Mouse (Mus musculus) B cell, adult 2 months (primary cell): ENCODE results near the gene Fas.

Source experiments
- DNase-seq, 2 experiments: peaks; one replicate each; pipeline ENCODE4 v3.0.0; 2022

Fas gene

DNA sequence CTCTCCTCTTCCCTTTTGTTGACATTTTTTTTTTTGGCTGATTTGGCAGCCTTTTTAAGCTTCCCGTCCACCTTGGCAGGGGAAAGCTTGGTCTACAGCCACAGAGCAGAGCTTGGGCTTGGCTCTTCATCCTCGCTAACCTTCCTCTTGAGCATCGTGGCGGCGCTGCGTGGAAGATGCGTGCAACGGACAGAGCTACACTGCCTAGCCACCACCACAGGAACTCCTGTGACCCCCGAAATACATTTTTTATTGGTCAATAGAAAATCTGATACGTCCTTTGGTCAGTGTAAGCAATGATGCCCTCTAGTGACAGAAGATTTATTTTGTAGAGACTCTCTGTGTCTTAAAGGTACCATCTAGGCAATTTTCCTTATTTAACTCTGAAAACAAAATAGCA lies 6.1 kb upstream of the Fas start:
- DNase-seq: no peak

DNA sequence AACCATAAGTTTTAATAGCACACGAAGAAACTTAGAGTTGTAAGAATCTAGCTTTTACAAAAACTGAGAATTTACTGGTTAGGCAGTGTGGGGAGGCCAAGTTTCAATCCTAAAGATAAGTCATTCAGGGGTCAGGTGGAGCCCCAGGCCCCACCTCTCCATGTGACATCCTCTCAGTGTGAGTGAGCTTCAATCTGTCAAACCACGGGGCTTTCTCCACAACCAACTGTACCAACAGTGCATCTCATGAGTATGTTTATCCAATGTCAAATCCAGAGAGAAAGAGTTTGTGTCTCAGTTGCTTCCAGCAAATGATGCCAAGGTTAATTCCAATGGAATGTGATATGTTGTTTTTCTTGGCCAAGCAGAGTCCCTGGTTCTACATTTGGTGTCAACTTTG lies 5.6 kb upstream of the Fas start:
- no peak for DNase-seq

DNA sequence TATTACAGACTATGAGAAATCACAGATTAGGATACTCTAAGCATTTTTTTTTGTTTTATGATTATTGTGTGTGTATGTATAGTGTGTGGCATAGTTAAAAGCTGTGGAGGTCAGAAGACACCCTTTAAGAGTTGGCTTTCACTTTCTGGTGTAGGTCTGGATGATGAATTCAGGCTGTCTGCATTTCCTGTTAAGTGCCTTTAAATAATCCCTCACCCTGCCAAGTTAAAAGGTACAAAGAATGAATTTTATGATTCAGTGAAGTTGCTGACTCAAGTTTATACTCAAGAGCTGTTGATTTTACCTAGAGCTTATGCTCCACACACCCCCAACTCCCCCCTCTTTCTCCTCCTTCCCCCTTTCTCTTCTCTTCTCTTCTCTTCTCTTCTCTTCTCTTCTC lies 3.2 kb upstream of the Fas start:
- DNase-seq: no peak

DNA sequence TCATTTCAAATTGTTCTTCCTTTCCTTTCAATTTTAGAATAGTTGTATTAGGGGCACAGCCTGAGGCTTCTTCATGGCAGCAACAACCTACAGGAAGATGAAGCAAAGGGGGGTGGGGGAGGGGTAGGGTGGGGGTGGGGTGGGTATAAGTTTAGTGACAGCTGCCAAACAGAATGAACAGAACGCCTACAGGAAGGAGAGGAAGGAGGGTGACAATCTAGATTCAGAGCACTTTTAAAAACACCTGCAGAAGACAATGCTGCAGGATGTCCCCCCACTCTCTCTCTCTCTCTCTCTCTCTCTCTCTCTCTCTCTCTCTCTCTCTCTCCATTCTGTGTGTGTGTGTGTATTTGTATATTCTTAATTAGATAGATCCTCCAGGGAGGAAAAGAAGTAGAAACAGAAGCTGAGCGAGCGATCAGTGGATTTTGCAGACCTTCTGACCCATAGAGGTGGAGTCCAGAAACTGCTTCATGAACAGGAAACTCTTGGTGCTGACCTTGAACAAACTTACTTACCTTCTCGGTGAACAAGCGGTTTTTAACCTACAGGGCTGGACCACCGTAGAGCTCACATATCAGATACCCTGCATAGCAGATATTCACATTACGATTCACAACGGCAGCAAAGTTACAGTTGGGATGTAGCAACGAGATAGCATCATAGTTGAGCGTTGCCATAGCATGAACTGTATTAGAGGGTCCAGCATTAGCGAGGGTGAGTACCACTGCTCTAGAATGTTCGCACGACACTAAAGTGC lies 2.6 kb upstream of the Fas start:
- DNase-seq: peak; percentile 20 to 26

DNA sequence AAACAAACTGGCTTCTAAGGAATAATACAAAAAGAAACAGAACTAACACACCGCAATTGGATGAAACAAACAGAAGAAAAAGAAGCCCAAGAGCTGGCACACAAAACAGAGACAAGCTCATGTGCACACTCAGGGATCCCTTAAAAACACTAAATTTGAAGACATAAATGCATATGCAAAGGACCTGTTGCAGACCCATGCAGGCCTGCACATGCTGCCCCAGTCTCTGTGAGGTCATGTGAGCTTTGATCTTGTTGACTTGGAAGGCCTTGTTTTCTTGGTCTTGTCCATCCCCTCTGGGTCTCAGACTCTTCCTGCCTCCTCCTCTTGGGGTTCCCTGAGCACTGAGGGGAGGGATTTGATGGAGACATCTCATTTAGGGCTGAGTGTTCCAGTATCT lies 1.8 kb upstream of the Fas start:
- no peak for DNase-seq

DNA sequence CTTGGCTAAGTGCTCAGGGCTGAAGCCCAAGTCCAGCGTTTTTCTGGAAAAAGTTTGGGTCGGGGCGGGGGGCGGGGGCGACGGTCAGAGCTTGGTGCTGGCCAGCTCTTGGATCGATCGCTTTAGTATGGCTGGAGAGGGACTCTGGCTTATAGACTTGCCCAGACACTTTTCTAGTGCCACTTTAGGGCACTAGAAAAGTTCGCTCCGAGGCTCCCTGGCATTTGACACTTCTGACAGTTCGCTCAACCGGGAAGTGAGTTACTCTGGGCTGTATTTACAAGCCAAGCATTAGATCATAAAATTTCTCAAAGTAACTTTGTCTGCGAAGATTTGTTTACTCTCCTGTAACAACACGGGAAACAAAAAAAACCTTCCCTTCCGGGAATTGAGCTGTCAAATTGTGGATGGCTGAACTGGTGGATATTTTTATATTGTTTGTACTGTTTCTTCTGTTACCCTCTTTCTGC lies 441 bp downstream of the Fas start:
- DNase-seq: no peak

DNA sequence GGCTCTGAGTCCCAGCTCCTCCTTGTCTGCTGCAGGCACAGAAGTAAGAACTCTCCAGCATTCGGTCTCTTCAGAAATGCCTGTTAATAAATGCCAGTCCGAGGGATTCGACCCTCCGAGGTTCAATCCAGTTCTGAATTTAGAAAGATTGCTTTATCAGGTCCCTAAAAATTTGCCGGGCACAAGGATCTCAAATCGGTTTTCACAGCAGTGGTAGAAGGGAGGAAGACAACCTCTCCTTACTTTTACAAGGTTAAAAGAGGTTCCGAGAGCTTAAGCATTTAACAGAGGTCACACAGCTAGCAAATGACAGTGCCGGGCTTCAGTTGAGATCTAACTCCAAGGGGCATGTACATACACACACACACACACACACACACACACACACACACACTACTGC lies 913 bp downstream of the Fas start:
- DNase-seq: no peak

DNA sequence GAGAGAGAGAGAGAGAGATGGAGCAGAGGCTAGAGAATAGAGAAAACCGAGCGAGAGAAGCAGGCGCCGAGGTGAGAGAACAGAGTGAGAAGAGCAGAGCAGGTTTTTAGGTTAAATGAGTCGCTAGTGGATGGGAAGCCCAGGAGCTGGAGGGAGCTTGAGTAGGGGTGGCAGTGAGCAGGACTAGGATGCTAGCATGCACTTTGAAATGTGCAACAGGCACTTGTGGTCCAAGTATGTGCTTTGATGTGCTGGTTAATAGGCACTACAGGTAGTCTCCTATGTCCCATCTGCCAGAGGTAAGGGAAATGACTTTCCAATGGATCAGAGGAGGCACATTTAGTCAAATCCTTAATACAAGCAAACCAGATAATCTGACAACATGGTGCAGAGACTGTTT lies 1.5 kb downstream of the Fas start:
- DNase-seq: no peak

DNA sequence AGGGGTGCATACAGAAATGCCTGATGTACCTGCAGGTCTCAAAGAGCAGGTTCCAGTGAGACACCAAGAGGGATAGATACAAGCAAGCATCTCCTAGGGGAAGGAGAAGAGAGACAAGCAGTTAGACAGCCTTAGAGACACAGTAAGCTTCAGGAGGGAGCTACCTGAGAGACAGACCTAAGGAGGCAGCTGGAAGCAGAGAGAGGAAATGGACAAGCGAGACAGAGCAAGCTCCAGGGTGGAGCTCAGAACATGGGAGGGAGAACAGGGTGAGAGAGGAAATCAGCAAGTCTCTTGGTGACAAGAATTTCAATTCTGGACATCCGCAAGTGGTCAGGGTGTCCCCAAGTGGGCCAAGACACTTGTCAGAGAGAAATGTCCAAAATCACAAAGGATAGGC lies 2.2 kb downstream of the Fas start:
- DNase-seq: no peak

DNA sequence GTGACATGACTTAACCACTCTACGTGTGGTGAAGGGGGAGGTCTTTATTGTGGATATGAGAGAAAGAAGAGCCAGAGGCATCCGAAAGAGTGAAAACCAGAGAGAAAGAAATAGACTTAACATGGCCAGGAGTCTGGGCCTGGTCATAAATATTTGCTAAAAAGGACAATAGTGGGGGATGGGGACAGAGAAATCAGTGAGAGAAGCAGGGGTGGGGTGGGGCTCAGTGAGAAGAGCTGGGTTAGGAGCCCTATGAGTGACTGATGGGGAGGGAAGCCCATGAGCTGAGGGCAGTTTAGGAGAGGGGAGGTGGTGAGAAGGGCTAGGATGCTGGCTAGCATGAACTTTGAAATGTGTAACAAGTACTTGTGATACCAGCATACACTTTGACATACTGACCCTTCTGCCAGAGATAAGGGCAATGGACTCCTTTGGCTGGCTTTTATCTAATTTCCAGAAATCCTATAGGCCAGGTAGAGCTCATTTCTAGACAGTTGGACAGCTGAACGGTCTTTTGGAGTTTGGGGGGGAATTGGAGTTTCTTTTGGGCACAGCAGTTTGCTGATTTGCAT lies 3.0 kb downstream of the Fas start:
- DNase-seq: no peak

DNA sequence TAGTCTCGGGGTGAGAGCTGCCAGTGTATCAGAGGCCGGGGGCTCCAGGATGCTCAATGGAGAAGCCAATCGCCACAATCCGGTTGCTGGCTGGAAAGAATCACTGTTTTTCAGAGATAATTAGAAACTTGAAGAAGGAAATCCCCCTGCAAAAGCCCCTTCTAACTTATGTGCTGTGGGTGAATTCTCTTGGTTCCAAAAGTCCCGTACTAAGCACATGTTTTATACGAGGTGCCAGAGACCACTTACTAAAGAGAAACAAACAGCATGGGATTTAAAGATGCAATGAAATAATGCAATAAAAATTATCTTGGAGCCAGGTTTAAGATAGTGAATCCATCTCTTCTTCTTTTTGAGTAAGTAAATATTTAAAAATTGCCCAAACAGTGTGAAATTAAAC lies 5.0 kb downstream of the Fas start:
- DNase-seq: no peak

DNA sequence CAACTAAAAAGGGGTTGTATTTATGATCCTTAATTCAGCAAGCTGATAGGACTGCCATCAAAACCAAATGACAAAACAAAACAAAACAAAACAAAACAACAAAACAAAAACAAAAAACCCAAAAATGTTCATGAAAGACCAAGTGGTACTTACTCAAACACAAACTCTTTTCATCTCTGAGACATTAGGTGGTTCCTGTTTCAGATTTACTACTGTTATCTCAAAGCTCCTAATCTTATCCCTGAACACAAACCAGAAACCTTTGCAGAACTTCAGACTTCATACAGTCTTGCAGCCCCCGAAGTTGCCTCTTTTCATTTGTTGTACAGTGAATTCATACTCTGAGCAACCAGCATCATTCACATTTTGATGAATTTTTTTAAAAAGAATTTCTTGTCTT lies 8.1 kb downstream of the Fas start:
- DNase-seq: no peak

DNA sequence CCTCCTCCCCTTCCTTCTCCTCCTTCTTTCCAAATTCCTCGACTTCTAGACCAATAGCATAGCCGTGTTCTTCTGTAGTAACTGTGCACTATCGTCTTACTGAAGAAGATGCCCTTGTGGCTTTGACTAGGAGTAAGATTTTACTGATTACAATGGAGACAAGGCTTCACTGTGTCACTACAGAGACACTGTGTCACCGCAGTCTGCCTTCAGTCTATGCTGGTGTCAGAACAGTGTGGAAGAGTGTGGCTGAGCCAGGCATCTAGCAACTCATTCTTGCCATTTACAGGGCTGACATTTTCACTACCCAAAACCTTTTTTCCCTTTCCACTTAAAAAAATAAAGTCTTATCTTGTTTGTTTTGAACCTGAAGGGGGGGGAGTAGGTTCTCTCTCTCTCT lies 8.8 kb downstream of the Fas start:
- DNase-seq: no peak

DNA sequence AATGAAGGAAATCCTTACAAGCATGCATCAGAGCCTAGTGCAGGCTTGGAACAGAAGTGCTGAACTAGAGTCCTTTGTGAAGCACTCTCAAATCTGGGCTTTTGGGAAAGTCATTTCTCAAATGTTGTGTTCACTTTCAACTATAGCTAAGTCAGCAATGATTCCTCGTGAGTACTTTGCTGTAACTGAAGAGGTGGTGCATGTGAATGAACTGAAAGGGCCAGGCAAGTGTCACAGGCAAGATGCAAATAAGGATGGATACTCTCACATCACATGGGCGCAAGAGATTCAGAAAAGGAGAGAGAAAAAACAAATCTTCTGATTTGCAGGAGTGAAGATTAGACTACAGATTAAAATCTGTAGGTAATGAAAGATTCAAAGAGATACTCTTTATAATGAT lies 10.0 kb downstream of the Fas start:
- DNase-seq: no peak

DNA sequence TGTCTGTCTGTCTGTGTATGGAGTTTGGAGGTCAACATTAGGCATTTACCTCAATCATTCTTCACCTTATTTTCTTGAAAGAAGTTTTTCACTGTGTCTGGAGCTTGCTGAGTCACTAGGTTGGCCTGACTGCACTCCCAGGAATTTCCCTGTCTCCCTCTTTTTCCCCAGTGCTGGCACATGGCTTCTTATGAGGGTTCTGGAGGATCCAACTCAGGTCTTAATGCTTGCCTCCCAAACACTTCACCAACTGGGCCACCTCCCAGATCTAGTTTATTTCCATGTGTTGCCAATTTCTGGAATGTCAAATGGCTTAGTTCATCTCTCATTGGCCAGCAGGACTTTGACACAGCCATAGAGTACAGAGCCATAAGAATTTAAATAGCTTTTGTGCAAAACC lies 14.5 kb downstream of the Fas start:
- DNase-seq: no peak

DNA sequence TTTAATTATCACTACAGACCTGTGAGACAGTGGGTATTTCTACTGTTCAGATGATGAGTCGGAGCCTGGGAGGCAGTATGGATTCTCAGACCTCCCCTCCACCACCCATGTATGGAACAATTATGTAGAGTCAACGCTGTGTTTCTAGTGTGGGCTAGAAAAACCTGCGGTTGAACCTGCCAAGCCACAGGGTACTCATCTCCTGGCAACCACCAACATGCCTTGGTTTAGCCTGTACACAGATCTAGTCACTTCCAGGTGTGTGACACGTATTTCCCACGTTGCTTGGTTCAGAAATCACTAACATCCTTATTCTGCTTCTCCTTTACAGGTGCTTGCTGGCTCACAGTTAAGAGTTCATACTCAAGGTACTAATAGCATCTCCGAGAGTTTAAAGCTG lies 16.3 kb downstream of the Fas start:
- DNase-seq: no peak

DNA sequence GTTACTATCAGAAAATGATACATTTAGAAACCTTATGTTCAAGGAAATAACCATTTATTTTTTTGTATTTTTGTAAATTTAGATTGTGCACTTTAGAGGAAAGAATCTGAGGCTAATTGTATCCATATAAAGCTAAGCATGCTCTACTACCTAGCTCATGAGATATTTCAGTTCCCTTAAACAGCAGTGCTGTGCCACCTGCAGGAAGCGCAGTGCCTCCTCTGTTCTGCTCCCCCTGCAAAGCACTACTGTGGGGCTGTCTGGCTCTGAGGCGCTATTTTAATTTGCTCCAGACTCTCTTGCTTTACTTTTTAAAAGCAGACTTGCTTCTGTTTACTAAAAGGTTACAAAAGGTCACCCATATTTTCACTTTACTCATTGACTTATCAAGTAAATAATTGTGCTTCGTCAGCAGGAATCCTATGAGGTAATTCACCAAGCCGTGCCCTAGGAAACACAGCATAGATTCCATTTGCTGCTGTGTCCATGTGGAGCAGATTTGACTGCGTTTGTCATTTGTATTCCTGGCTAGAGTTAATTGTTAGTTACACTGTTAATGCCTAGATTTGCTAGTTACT lies 21.8 kb downstream of the Fas start:
- no peak for DNase-seq

DNA sequence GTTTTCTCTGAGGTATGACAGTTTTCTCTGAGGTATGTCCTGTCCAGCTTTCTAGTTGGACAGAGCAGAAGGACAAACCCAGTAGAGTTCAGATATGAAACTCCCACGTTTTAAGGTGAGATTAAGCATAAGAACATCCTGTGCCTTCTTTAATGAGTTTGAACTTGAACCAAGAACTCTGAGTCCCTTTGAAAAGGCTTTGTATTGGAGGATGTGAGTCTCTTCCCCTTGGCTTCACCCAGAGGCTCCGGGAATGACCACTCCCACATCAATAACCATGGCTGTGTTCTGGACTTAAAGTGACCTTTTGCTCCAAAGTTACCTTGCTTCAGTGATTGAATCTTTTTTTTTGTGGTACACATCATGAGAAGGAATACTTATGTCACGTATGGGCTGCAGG lies 37.6 kb downstream of the Fas start:
- DNase-seq: no peak

DNA sequence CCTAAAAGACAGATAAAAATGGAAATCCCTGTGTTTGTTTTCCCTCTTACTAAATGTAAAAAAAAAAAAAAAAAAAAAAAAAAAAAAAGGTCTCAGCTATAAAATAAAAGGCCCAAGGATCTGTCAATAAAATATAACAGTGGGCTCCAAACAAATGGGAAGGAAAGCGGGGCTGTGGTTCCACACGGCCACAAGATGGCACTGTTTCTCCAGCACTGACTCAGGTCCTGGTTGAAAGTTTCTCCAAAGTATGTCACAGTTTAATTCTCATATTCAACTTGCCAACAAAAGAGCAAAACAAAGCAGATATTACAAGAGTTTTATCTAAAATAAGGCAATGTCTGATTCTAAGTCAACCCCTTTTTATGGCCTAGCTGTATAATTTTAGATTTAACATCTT lies 43.8 kb downstream of the Fas start:
- peak; percentile 73 to 78 for DNase-seq

DNA sequence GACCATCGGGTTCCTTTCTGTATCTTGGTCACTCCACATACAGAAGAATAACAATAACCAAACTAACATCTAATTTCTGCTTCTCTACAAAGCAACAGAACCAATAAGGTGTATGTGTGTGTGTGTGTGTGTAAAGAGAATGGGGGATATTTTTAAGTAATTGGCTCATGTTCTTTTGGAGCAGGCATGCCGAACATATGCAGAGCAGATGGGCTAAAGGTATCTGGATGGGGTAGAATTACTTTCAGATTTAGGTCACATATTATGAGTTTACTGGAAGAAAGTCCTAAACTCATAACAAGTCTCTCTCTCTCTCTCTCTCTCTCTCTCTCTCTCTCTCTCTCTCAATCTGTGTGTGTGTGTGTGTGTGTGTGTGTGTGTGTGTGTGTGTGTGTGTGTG lies 54.2 kb downstream of the Fas start:
- no peak for DNase-seq

DNA sequence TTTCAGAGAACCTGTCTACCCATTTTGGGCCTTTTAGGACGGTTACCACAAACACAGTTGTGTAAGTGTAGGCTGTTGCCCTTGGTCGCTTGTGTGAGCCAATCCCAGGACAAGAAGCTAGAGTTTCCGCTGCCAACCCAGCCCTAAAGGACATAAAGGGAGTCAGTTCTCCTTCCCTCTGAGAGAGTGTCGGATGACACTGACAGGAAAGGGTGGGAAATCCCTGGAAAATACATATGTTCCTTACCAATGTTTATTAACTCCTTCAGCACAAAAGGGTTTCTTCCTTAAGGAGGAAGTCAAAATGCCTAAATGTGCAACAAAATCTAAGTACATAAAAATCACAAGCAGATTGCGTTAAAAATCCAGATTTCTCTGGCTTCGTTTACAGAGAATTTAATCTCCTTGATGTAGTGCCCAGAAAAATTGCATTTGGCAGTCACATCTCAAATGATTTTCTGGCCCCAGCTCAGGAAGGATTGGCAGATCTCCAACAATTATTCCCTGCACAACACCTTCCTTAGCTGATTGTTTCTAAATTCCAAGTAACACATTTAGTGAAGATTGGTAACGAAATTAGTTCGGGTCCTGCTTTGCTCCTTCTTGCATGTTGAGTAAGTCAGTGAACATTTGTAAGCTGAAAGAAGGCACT lies 55.3 kb downstream of the Fas start:
- no peak for DNase-seq

DNA sequence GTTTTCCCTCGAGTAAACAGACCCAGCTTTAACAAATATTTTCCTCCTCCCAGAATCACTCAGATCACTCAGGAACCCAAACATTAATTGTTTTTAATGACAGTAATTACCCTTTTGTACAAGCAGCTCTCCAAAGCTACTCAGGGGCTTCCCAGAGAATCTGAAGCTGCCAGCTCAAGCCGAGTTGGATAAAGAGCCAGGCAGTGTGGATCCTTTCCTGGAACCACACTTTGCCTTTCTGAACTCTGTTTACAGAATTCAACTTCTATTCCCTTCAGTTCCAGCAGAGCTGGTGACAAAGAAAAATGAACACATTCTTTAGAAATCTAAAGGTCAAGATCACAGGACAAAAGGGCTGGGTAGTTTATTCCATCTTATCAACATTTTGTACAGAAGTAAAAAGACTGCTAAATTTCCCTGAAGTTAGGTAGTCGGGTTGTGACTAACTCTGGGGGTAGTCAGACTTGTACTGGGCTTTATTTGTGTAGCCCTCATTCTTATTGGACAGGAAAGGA lies 62.9 kb downstream of the Fas start:
- DNase-seq: no peak

DNA sequence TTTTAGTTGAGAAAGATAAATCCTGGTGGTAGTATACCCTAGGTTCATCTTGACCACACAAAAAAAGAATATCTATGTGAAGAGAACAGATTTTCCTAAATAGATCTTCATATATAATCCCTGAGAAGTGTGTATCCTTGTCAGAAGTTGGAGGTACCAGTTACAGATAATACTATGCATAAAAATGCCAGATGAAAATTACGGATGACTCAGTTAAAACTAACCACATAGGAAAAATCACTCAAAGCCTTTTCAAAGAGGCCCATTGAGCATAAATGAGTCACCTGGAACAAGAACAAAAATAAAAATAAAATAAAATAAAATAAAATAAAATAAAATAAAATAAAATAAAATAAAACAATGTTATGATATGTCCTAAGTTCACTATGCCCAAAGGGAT lies 72.2 kb downstream of the Fas start:
- DNase-seq: no peak

DNA sequence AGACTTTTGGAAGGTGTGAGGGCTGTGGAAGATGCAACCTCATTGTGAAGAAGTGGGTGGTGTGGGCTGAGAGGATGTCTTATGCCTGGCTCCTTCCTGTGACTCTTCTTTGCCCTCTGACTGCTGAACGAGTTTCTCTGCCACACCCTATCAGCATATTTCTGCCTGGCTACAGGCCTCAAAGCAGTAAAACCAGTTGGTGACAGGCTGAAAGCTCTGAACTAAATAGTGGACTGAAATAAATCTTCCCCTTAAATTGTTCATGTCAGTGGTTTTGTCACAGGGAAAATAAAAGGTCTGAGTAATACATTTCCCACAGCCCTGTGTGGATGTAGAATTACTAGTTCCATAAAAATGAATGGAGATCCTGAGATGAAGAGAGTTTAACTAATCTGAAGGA lies 79.1 kb downstream of the Fas start:
- DNase-seq: no peak
